Mouse (Mus musculus): ENCODE data around the gene Slc7a7. TPM values are rescaled to one million over a fixed set of nuclear protein-coding genes. Genes with fewer than 3 reads are reported as not detected.

Slc7a7 gene
- polyA plus RNA-seq, 1 experiment from 2014 or later: 3.9 TPM

DNA sequence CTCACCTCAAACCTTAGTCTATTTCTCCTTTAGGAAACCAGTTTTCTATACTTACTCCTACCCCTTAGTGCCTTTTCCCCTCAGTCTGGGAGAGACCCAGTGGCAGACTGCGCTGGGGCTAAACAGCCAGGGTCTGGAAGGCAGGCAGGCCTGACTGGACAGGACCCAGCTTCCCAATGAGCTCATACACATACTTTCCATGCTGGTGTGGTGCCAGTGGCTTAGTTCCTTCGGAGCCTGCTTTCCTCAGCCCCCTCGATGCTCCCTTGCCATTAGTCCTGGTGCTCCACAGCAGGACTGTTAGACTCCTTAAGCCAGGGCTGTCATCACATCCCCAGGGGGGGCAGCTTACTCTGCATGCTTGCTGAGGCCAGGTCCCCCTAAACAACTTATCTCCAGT, 27.9 kb upstream of the Slc7a7 start:
- Histone ChIP-seq H3K4me1 (replicated peaks; ENCODE audit: control insufficient read depth, insufficient read depth, low read length) (peaks cover 3% of the 10 kb centered on the region), H3K27ac (ENCODE audit: low read length) (no peak overlapping the region), H3K9me3 (ENCODE audit: control insufficient read depth, low read length) (no peaks in the 10 kb centered on the region), H3K4me3 (replicated peaks; ENCODE audit: low read length) (no peak overlapping the region), H3K4me2 (ENCODE audit: low read length) (no peak overlapping the region), H3K27me3 (replicated peaks; ENCODE audit: control insufficient read depth, insufficient read depth, low read length) (no peaks in the 10 kb centered on the region), H3K9ac (replicated peaks; ENCODE audit: low read depth, low read length) (no peak overlapping the region), H3K36me3 (ENCODE audit: control insufficient read depth, insufficient read depth) (no peaks in the 10 kb centered on the region)
- WGBS: 62% methylated on average over 3 of the region's 3 CpGs
- no peak for ATAC-seq

DNA sequence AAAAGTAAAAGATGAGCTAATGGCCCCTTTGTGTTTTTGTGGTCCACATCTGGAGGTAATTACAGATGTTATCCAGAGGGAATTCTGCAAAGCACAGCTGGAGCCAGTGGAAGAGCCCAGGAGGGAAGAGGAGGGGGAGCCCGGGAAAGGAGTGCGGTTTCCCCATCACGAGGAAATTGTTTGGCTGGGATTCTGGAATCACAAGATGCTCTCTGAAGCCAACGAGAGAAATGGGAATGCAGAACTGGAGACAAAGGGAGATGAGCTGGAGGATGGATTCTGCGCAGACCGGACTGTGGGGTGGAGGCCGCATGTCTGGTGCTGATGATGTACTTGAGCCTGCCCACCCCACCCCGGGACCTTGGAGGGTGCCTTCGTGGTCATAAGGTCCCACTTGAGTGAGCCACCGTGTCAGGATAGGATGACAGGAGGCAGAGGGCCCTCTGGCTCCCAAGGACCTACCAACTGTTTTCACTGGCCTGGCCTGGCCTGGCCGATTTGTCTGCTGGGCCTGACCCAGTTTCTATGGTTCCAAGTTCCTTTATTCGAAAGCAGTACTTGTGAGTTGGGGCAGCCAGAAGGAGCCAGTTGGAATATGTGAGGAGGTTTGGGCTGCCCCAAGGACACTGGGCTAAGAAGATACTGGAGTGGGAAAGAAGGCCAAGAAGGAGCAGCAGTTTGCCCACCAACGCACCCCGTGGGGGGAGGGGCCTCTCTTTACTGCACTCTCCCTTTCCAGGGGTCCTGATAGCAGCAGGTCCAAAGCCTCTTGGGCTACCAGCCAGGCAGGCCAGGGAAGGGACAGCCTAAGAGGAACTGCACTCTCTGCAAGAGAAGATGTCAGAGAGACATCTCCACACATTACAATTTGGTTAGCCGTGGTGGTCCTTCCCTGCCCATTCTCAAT, 26.4 kb upstream of the Slc7a7 start:
- Histone ChIP-seq H3K9me3 (ENCODE audit: control insufficient read depth, low read length) (no peaks in the 10 kb centered on the region), H3K36me3 (ENCODE audit: control insufficient read depth, insufficient read depth) (no peaks in the 10 kb centered on the region), H3K4me3 (replicated peaks; ENCODE audit: low read length) (no peak overlapping the region), H3K9ac (replicated peaks; ENCODE audit: low read depth, low read length) (no peak overlapping the region), H3K4me2 (ENCODE audit: low read length) (no peak overlapping the region), H3K4me1 (replicated peaks; ENCODE audit: control insufficient read depth, insufficient read depth, low read length) (peaks cover 2% of the 10 kb centered on the region), H3K27me3 (replicated peaks; ENCODE audit: control insufficient read depth, insufficient read depth, low read length) (no peaks in the 10 kb centered on the region), H3K27ac (ENCODE audit: low read length) (no peak overlapping the region)
- ATAC-seq: peak; percentile 29; the same call in 1 of the 2 replicates
- WGBS: 60% methylated on average over 15 of the region's 15 CpGs

DNA sequence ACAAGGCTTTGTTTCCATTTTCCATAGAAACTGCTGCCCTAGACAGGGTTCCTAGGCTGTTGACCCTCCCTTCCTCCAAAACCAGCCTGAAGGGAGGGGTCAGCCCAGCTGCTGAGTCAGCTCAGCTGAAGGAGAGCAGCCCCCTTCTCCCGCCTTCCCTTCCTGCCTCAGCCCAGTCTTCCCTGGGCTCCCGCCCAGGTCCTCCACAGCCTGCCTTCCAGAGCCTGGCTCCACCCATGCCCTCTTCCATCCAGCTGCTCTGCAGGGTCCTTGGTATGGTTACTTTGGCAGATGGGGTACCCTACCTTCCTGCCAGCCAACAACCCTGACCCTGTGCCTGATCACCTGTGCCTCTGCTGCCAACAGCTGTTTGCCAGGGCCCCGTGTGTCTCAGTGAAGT, 25.6 kb upstream of the Slc7a7 start:
- peak overlapping the region; percentile 20; the same call in 1 of the 2 replicates for H3K27ac ChIP-seq (ENCODE audit: low read length)
- ATAC-seq: peak; percentile 40
- no peaks in the 10 kb centered on the region for H3K27me3 ChIP-seq (replicated peaks; ENCODE audit: control insufficient read depth, insufficient read depth, low read length)
- H3K4me3 ChIP-seq (replicated peaks; ENCODE audit: low read length): no peak overlapping the region
- H3K9me3 ChIP-seq (ENCODE audit: control insufficient read depth, low read length): no peaks in the 10 kb centered on the region
- no peak overlapping the region for H3K9ac ChIP-seq (replicated peaks; ENCODE audit: low read depth, low read length)
- H3K4me2 ChIP-seq (ENCODE audit: low read length): no peak overlapping the region
- 38% methylated on average over 3 of the region's 3 CpGs for WGBS
- H3K36me3 ChIP-seq (ENCODE audit: control insufficient read depth, insufficient read depth): no peaks in the 10 kb centered on the region
- H3K4me1 ChIP-seq (replicated peaks; ENCODE audit: control insufficient read depth, insufficient read depth, low read length): no peaks in the 10 kb centered on the region; the same call in 1 of the 2 replicates

DNA sequence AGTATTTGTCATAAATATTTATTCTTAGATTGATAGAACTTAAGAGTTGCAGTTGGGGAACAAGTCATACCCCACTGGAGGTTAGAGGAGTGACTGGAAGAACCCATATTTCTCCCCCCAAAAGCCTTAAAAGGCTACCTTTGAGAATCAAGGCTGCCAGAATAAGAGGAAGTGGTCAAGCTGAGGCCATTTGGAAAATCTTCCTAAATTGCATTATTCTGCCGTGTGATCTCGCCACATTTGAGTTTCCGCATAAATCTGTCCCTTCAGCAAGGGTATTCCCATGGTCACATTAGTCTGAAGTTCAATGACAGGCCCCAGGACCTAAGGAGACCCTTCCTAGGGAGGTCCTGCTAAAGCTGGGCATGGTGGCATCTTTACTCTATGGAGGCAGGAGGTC, 25.0 kb upstream of the Slc7a7 start:
- H3K27me3 ChIP-seq (replicated peaks; ENCODE audit: control insufficient read depth, insufficient read depth, low read length): no peaks in the 10 kb centered on the region
- WGBS: 91% methylated on average over 3 of the region's 3 CpGs
- no peak overlapping the region for H3K4me2 ChIP-seq (ENCODE audit: low read length)
- no peak overlapping the region for H3K4me3 ChIP-seq (replicated peaks; ENCODE audit: low read length)
- no peaks in the 10 kb centered on the region for H3K9me3 ChIP-seq (ENCODE audit: control insufficient read depth, low read length)
- H3K27ac ChIP-seq (ENCODE audit: low read length): no peak overlapping the region
- no peak for ATAC-seq
- no peaks in the 10 kb centered on the region for H3K36me3 ChIP-seq (ENCODE audit: control insufficient read depth, insufficient read depth)
- H3K9ac ChIP-seq (replicated peaks; ENCODE audit: low read depth, low read length): no peak overlapping the region
- H3K4me1 ChIP-seq (replicated peaks; ENCODE audit: control insufficient read depth, insufficient read depth, low read length): no peaks in the 10 kb centered on the region; the same call in 1 of the 2 replicates

DNA sequence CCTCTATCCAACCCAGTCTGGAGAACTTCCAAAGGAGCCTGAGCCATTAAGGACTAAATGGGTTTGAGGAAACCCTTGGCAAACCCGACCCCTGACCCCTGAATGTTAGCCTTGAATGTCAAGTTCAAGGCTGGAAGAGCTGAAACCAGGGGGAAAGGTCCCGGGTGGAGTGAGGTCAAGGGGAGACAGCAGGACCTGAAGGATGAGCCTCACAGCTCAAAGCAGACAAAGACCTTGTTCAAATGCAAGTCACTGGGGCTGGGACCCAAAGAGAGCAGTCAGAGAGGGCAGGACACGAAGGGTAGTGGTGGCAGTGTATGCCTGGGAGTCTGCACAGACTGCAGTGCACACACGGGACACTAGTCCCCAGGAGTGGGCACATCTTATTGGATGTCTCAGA, 23.8 kb upstream of the Slc7a7 start:
- WGBS: 84% methylated on average over 4 of the region's 4 CpGs
- Histone ChIP-seq H3K9ac (replicated peaks; ENCODE audit: low read depth, low read length) (no peak overlapping the region), H3K4me1 (replicated peaks; ENCODE audit: control insufficient read depth, insufficient read depth, low read length) (no peaks in the 10 kb centered on the region; the same call in 1 of the 2 replicates), H3K4me3 (replicated peaks; ENCODE audit: low read length) (no peak overlapping the region), H3K4me2 (ENCODE audit: low read length) (no peak overlapping the region), H3K27me3 (replicated peaks; ENCODE audit: control insufficient read depth, insufficient read depth, low read length) (no peaks in the 10 kb centered on the region), H3K9me3 (ENCODE audit: control insufficient read depth, low read length) (no peaks in the 10 kb centered on the region), H3K36me3 (ENCODE audit: control insufficient read depth, insufficient read depth) (no peaks in the 10 kb centered on the region), H3K27ac (ENCODE audit: low read length) (no peak overlapping the region)
- no peak for ATAC-seq

DNA sequence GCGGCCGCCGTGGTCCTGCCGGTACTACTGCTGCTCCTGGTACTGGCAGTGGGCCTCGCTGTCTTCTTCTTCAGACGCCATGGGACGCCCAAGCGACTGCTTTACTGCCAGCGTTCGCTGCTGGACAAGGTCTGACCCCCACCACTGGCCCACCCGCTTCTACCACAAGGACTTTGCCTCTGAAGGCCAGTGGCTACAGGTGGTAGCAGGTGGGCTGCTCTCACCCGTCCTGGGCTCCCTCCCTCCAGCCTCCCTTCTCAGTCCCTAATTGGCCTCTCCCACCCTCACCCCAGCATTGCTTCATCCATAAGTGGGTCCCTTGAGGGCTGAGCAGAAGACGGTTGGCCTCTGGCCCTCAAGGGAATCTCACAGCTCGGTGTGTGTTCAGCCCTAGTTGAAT, 23.0 kb upstream of the Slc7a7 start:
- no peak overlapping the region for H3K4me3 ChIP-seq (replicated peaks; ENCODE audit: low read length)
- H3K27me3 ChIP-seq (replicated peaks; ENCODE audit: control insufficient read depth, insufficient read depth, low read length): no peaks in the 10 kb centered on the region
- H3K9me3 ChIP-seq (ENCODE audit: control insufficient read depth, low read length): no peaks in the 10 kb centered on the region
- H3K27ac ChIP-seq (ENCODE audit: low read length): no peak overlapping the region
- no peaks in the 10 kb centered on the region; the same call in 1 of the 2 replicates for H3K4me1 ChIP-seq (replicated peaks; ENCODE audit: control insufficient read depth, insufficient read depth, low read length)
- no peak for ATAC-seq
- 94% methylated on average over 14 of the region's 14 CpGs for WGBS
- no peak overlapping the region for H3K4me2 ChIP-seq (ENCODE audit: low read length)
- H3K9ac ChIP-seq (replicated peaks; ENCODE audit: low read depth, low read length): no peak overlapping the region
- peaks cover 2% of the 10 kb centered on the region; the same call in 1 of the 2 replicates for H3K36me3 ChIP-seq (ENCODE audit: control insufficient read depth, insufficient read depth)

DNA sequence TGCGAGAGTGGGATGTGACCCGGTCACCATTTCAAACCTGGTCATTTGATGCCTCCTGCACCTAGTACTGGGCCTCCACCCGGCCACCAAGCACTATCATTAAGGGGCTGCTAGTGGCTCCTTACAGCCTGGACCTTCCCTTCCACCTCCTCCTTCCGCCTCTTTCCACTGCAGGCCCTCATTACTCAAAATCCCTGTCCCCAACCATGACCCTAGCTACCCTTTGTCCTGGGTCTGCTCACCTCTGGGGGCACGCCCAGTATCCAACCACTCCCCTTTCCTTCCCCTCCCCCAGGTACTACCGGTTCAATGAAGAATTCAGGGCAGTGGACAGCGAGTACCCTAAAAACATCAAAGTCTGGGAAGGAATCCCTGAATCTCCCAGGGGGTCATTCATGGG, 22.0 kb upstream of the Slc7a7 start:
- no peak overlapping the region for H3K27ac ChIP-seq (ENCODE audit: low read length)
- H3K4me1 ChIP-seq (replicated peaks; ENCODE audit: control insufficient read depth, insufficient read depth, low read length): no peaks in the 10 kb centered on the region; the same call in 1 of the 2 replicates
- 48% methylated on average over 7 of the region's 7 CpGs for WGBS
- peaks cover 3% of the 10 kb centered on the region; the same call in 1 of the 2 replicates for H3K36me3 ChIP-seq (ENCODE audit: control insufficient read depth, insufficient read depth)
- ATAC-seq: no peak
- no peaks in the 10 kb centered on the region for H3K9me3 ChIP-seq (ENCODE audit: control insufficient read depth, low read length)
- H3K4me3 ChIP-seq (replicated peaks; ENCODE audit: low read length): no peak overlapping the region
- H3K27me3 ChIP-seq (replicated peaks; ENCODE audit: control insufficient read depth, insufficient read depth, low read length): no peaks in the 10 kb centered on the region
- H3K4me2 ChIP-seq (ENCODE audit: low read length): no peak overlapping the region
- no peak overlapping the region for H3K9ac ChIP-seq (replicated peaks; ENCODE audit: low read depth, low read length)

DNA sequence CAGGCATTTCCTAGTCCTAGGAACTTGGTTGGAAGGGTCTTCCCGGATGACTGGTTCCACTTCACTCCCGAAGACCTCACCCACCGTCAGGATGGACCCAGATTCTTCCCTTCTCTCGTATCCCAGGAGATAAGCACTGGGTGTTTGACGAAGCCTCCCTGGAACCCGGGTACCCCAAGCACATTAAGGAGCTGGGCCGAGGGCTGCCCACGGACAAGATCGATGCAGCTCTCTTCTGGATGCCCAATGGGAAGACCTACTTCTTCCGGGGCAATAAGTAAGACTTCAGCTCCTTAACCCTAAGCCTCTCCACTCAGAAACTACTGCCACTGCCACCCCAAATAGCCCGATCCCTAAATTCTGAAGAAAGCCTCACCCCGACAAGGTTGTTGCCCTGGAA, 21.6 kb upstream of the Slc7a7 start:
- ATAC-seq: no peak
- 77% methylated on average over 12 of the region's 12 CpGs for WGBS
- Histone ChIP-seq H3K9me3 (ENCODE audit: control insufficient read depth, low read length) (no peaks in the 10 kb centered on the region), H3K4me3 (replicated peaks; ENCODE audit: low read length) (no peak overlapping the region), H3K36me3 (ENCODE audit: control insufficient read depth, insufficient read depth) (peaks cover 3% of the 10 kb centered on the region; the same call in 1 of the 2 replicates), H3K27me3 (replicated peaks; ENCODE audit: control insufficient read depth, insufficient read depth, low read length) (no peaks in the 10 kb centered on the region), H3K9ac (replicated peaks; ENCODE audit: low read depth, low read length) (no peak overlapping the region), H3K27ac (ENCODE audit: low read length) (no peak overlapping the region), H3K4me1 (replicated peaks; ENCODE audit: control insufficient read depth, insufficient read depth, low read length) (peaks cover 2% of the 10 kb centered on the region; the same call in 1 of the 2 replicates), H3K4me2 (ENCODE audit: low read length) (no peak overlapping the region)

DNA sequence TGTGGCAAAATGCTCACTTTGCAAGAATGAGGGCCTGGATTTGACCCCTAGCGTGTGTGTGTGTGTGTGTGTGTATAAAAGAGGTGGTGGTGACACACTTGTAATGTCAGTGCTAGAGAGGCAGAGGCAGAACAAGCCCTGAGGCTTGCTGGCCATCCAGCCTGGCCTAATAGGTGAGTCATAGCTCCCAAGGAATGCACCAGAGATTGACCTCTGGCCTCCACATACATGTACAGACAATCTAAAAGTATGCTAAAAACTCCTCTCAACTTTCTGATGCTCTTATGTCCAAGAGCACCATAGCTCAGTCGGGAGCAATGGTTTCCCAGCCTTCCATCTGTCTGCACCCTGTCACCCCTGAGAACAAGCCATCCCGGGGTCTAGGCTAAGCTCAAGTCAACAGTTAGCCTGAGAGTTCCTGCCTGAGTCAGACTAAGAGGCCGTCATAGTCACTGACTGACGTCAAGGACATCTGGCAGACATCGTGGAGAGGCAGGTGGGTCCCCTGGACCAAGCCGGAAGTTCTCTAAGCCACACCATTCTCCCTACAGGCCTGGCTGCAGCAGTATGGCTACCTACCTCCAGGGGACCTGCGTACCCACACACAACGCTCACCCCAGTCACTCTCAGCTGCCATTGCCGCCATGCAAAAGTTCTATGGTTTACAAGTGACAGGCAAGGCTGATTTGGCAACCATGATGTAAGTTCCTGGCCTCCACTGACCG, 17.8 kb upstream of the Slc7a7 start:
- no peak overlapping the region for H3K27ac ChIP-seq (ENCODE audit: low read length)
- peaks cover 3% of the 10 kb centered on the region; the same call in 1 of the 2 replicates for H3K36me3 ChIP-seq (ENCODE audit: control insufficient read depth, insufficient read depth)
- peaks cover 27% of the 10 kb centered on the region for H3K4me1 ChIP-seq (replicated peaks; ENCODE audit: control insufficient read depth, insufficient read depth, low read length)
- no peaks in the 10 kb centered on the region for H3K9me3 ChIP-seq (ENCODE audit: control insufficient read depth, low read length)
- no peak for ATAC-seq
- WGBS: 90% methylated on average over 11 of the region's 11 CpGs
- H3K9ac ChIP-seq (replicated peaks; ENCODE audit: low read depth, low read length): no peak overlapping the region
- no peak overlapping the region for H3K4me2 ChIP-seq (ENCODE audit: low read length)
- H3K27me3 ChIP-seq (replicated peaks; ENCODE audit: control insufficient read depth, insufficient read depth, low read length): no peaks in the 10 kb centered on the region
- no peak overlapping the region for H3K4me3 ChIP-seq (replicated peaks; ENCODE audit: low read length)

All from forebrain, embryonic 16.5 days (tissue).